Mouse (Mus musculus): Measurements from ENCODE around the gene Cpne5. TPM values are rescaled to one million over a fixed set of nuclear protein-coding genes. Genes with fewer than 3 reads are reported as not detected.

The Cpne5 gene
- polyA plus RNA-seq, 1 experiment from 2014 or later = 18.9 TPM

GRCm38 (mm10) chr17:29147273-29147672, 90.7 kb downstream of the Cpne5 start:
- Histone ChIP-seq H3K4me2 (no peak overlapping the region), H3K36me3 (no peaks in the 10 kb centered on the region), H3K9me3 (no peaks in the 10 kb centered on the region), H3K4me1 (replicated peaks) (no peaks in the 10 kb centered on the region; the same call in 1 of the 2 replicates), H3K4me3 (no peak overlapping the region), H3K27me3 (no peaks in the 10 kb centered on the region), H3K9ac (no peak overlapping the region), H3K27ac (no peak overlapping the region)
- WGBS = 81% methylated on average over 14 of the region's 14 CpGs
- no peak for ATAC-seq (ENCODE audit: low FRiP score)

- Histone ChIP-seq H3K27ac (no peak overlapping the region), H3K4me1 (replicated peaks) (no peaks in the 10 kb centered on the region; the same call in 1 of the 2 replicates), H3K4me2 (no peak overlapping the region), H3K9me3 (no peaks in the 10 kb centered on the region), H3K9ac (no peak overlapping the region), H3K36me3 (no peaks in the 10 kb centered on the region), H3K27me3 (no peaks in the 10 kb centered on the region), H3K4me3 (no peak overlapping the region)
- no peak for ATAC-seq (ENCODE audit: low FRiP score)
- WGBS = 89% methylated on average over 12 of the region's 12 CpGs
Observed at GRCm38 (mm10) chr17:29145101-29145500, 92.9 kb downstream of the Cpne5 start.

- Histone ChIP-seq H3K36me3 (no peaks in the 10 kb centered on the region), H3K9me3 (no peaks in the 10 kb centered on the region), H3K4me2 (no peak overlapping the region), H3K27ac (no peak overlapping the region), H3K4me3 (no peak overlapping the region), H3K27me3 (0 out of 2 replicates have a peak, but pooled peaks cover 3% of the 10 kb centered on the region), H3K9ac (no peak overlapping the region), H3K4me1 (replicated peaks) (no peaks in the 10 kb centered on the region; the same call in 1 of the 2 replicates)
- ATAC-seq (ENCODE audit: low FRiP score) = no peak
- 89% methylated on average over 8 of the region's 8 CpGs for whole genome bisulfite sequencing
Observed at GRCm38 (mm10) chr17:29143266-29143665, 94.7 kb downstream of the Cpne5 start.

- Histone ChIP-seq H3K27ac (no peak overlapping the region), H3K4me2 (no peak overlapping the region), H3K4me3 (no peak overlapping the region), H3K27me3 (0 out of 2 replicates have a peak, but pooled peaks cover 3% of the 10 kb centered on the region), H3K4me1 (replicated peaks) (no peaks in the 10 kb centered on the region), H3K9ac (no peak overlapping the region), H3K36me3 (no peaks in the 10 kb centered on the region), H3K9me3 (no peaks in the 10 kb centered on the region)
- WGBS = 87% methylated on average over 3 of the region's 3 CpGs
- ATAC-seq (ENCODE audit: low FRiP score) = no peak
Observed at GRCm38 (mm10) chr17:29141577-29141976, 96.4 kb downstream of the Cpne5 start.

DNA sequence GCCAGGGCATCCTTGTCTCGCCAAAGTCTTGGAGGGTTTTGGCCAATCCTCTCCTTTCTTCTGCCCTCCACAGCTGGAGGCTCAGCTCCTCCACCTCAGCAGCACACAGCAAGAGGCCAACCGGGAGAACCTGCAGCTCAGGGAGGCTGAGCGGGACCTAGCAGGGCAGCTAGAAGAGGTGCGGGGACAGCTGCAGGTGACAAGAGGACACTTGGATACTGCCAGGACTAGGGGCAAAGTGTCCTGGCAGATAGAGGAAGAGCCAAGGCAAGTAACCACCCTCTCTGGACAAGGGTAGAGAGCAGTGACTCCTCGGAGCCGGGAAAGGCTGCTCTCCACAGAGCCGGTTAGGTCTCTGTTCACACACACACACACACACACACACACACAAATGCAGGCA, 100.1 kb downstream of the Cpne5 start:
- 85% methylated on average over 7 of the region's 7 CpGs for WGBS
- Histone ChIP-seq H3K27ac (no peak overlapping the region), H3K27me3 (0 out of 2 replicates have a peak, but pooled peaks cover 3% of the 10 kb centered on the region), H3K4me3 (no peak overlapping the region), H3K4me2 (no peak overlapping the region), H3K9me3 (no peaks in the 10 kb centered on the region), H3K4me1 (replicated peaks) (peaks cover 9% of the 10 kb centered on the region; the same call in 1 of the 2 replicates), H3K36me3 (no peaks in the 10 kb centered on the region), H3K9ac (no peak overlapping the region)
- ATAC-seq (ENCODE audit: low FRiP score) = no peak

GRCm38 (mm10) chr17:29136236-29136635, 101.7 kb downstream of the Cpne5 start:
- ATAC-seq (ENCODE audit: low FRiP score) = no peak

DNA sequence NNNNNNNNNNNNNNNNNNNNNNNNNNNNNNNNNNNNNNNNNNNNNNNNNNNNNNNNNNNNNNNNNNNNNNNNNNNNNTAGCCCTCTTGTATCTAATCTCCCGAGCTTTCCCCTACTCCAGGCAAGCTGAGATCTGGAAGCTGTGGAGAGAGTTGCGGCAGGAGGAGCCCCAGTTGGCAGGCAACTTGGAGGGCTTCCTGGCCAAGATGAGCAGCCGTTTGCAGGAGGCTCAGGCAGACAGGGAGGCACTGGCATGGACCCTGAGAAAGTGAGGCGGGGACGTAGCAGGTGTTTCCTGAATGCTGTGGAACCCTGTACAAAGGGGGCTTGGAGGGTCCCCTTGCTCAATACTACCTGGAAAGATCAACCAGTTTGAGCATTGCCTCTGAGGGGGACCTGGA, 102.9 kb downstream of the Cpne5 start:
- no peaks in the 10 kb centered on the region for H3K9me3 ChIP-seq
- no peak overlapping the region for H3K4me3 ChIP-seq
- H3K36me3 ChIP-seq = no peaks in the 10 kb centered on the region
- WGBS = 87% methylated on average over 5 of the region's 5 CpGs
- peaks cover 9% of the 10 kb centered on the region; the same call in 1 of the 2 replicates for H3K4me1 ChIP-seq (replicated peaks)
- no peak overlapping the region for H3K9ac ChIP-seq
- H3K4me2 ChIP-seq = no peak overlapping the region
- ATAC-seq (ENCODE audit: low FRiP score) = no peak
- no peak overlapping the region for H3K27ac ChIP-seq
- H3K27me3 ChIP-seq = 0 out of 2 replicates have a peak, but pooled peaks cover 3% of the 10 kb centered on the region

More at GRCm38 (mm10) chr17:29136236-29136635, 101.7 kb downstream of the Cpne5 start:
- H3K9ac ChIP-seq = no peak overlapping the region
- no peak overlapping the region for H3K4me3 ChIP-seq
- 0 out of 2 replicates have a peak, but pooled peaks cover 3% of the 10 kb centered on the region for H3K27me3 ChIP-seq
- no peak overlapping the region for H3K4me2 ChIP-seq
- H3K9me3 ChIP-seq = no peaks in the 10 kb centered on the region
- no peak overlapping the region for H3K27ac ChIP-seq
- H3K36me3 ChIP-seq = no peaks in the 10 kb centered on the region
- H3K4me1 ChIP-seq (replicated peaks) = peaks cover 9% of the 10 kb centered on the region; the same call in 1 of the 2 replicates
- 64% methylated on average over 6 of the region's 6 CpGs for WGBS

- WGBS = 37% methylated on average over 5 of the region's 5 CpGs
- no peaks in the 10 kb centered on the region for H3K9me3 ChIP-seq
- no peaks in the 10 kb centered on the region for H3K36me3 ChIP-seq
- no peak overlapping the region for H3K9ac ChIP-seq
- H3K4me3 ChIP-seq = no peak overlapping the region
- H3K27ac ChIP-seq = no peak overlapping the region
- no peak overlapping the region for H3K4me2 ChIP-seq
- no peaks in the 10 kb centered on the region for H3K27me3 ChIP-seq
- ATAC-seq (ENCODE audit: low FRiP score) = no peak
- H3K4me1 ChIP-seq (replicated peaks) = peaks cover 9% of the 10 kb centered on the region; the same call in 1 of the 2 replicates
Observed at GRCm38 (mm10) chr17:29129341-29129740, 108.6 kb downstream of the Cpne5 start.

GRCm38 (mm10) chr17:29126561-29126960, 111.4 kb downstream of the Cpne5 start:
- Histone ChIP-seq H3K9me3 (no peaks in the 10 kb centered on the region), H3K36me3 (no peaks in the 10 kb centered on the region), H3K9ac (no peak overlapping the region), H3K4me1 (replicated peaks) (no peaks in the 10 kb centered on the region), H3K4me2 (no peak overlapping the region), H3K27me3 (no peaks in the 10 kb centered on the region), H3K4me3 (no peak overlapping the region), H3K27ac (no peak overlapping the region)
- 96% methylated on average over 3 of the region's 3 CpGs for WGBS
- no peak for ATAC-seq (ENCODE audit: low FRiP score)

GRCm38 (mm10) chr17:29123578-29124174, 114.3 kb downstream of the Cpne5 start:
- WGBS = 78% methylated on average over 6 of the region's 6 CpGs
- no peak for ATAC-seq (ENCODE audit: low FRiP score)
- H3K27me3 ChIP-seq = no peaks in the 10 kb centered on the region

DNA sequence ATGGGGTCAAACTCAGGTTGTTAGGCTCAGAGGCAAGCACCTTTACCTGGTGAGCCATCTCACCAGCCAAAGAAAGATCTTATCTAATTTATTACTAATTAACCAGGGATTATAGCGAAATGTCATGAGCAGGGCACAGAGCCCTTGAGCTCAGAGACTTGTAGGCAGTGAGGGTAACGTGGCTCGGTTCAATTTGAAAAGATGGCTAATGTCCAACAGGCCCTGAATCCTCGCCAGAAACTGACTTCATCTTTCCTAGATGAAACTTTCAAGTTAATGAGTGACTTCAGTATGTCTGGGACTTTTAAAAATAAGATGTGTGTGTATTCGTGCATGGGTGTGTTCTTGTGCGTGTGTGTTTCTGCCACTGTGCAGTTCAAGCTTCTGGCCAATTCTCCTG, 115.2 kb downstream of the Cpne5 start:
- H3K9ac ChIP-seq = no peak overlapping the region
- ATAC-seq (ENCODE audit: low FRiP score) = no peak
- no peaks in the 10 kb centered on the region for H3K36me3 ChIP-seq
- H3K4me2 ChIP-seq = no peak overlapping the region
- 84% methylated on average over 6 of the region's 6 CpGs for WGBS
- no peak overlapping the region for H3K4me3 ChIP-seq
- no peaks in the 10 kb centered on the region for H3K27me3 ChIP-seq
- H3K4me1 ChIP-seq (replicated peaks) = no peaks in the 10 kb centered on the region
- H3K27ac ChIP-seq = no peak overlapping the region
- no peaks in the 10 kb centered on the region for H3K9me3 ChIP-seq

More at GRCm38 (mm10) chr17:29123578-29124174, 114.3 kb downstream of the Cpne5 start:
- Histone ChIP-seq H3K9me3 (no peaks in the 10 kb centered on the region), H3K9ac (no peak overlapping the region), H3K27ac (no peak overlapping the region), H3K4me3 (no peak overlapping the region), H3K36me3 (no peaks in the 10 kb centered on the region), H3K4me2 (no peak overlapping the region), H3K4me1 (replicated peaks) (no peaks in the 10 kb centered on the region)

- no peaks in the 10 kb centered on the region for H3K4me1 ChIP-seq (replicated peaks)
- 65% methylated on average over 12 of the region's 12 CpGs for WGBS
- ATAC-seq (ENCODE audit: low FRiP score) = no peak
- no peak overlapping the region for H3K4me3 ChIP-seq
- H3K36me3 ChIP-seq = no peaks in the 10 kb centered on the region
- no peak overlapping the region for H3K4me2 ChIP-seq
- no peak overlapping the region for H3K9ac ChIP-seq
- H3K27me3 ChIP-seq = no peaks in the 10 kb centered on the region
- H3K9me3 ChIP-seq = no peaks in the 10 kb centered on the region
- H3K27ac ChIP-seq = no peak overlapping the region
Observed at GRCm38 (mm10) chr17:29120666-29121065, 117.3 kb downstream of the Cpne5 start.

GRCm38 (mm10) chr17:29118057-29118456, 119.9 kb downstream of the Cpne5 start:
- Histone ChIP-seq H3K4me1 (replicated peaks) (no peaks in the 10 kb centered on the region), H3K27me3 (no peaks in the 10 kb centered on the region), H3K4me2 (no peak overlapping the region), H3K9ac (no peak overlapping the region), H3K4me3 (no peak overlapping the region), H3K36me3 (no peaks in the 10 kb centered on the region), H3K27ac (no peak overlapping the region), H3K9me3 (no peaks in the 10 kb centered on the region)
- 58% methylated on average over 5 of the region's 5 CpGs for WGBS
- no peak for ATAC-seq (ENCODE audit: low FRiP score)
